Mouse (Mus musculus) heart, adult 2 months (tissue): ENCODE data around the gene Satb1.

Experiments used
- CTCF ChIP-seq: fragments of 200-600 bp; IDR thresholded peaks from 2 replicates; pipeline ENCODE4 v1.8.1; 2022; ENCODE audit warnings: antibody characterized with exemption, mild to moderate bottlenecking, moderate library complexity
- EP300 ChIP-seq: fragments of 200-500 bp; IDR thresholded peaks from 2 replicates; pipeline ENCODE4 v1.6.1; 2011; ENCODE audit warnings: low read depth, low read length, control low read depth; ENCODE audit not compliant: insufficient read depth
- POLR2A ChIP-seq: fragments of 200-500 bp; IDR thresholded peaks from 2 replicates; pipeline ENCODE4 v1.6.1; 2011; ENCODE audit warnings: mild to moderate bottlenecking, low read depth, low read length, control low read depth; ENCODE audit not compliant: insufficient read depth

- TF ChIP-seq CTCF (no peak), POLR2A (no peak), EP300 (no peak)
These were observed 23.2 kb upstream of the Satb1 start for GRCm38 (mm10) chr17:51856332-51856731.
